12 mouse cellular contexts compared by ENCODE assay signal in genomic region chr9:118486361-118487095, GRCm38 (mm10). TPM values are rescaled to one million over a fixed set of nuclear protein-coding genes. Genes with fewer than 3 reads are reported as not detected.
DNase-seq lines count a peak whose midpoint lies in the region; ATAC-seq and TF ChIP-seq lines count a peak whose summit lies in the region.
"Had no signal": no experiment of that assay in that cellular context is flagged by ENCODE, and none has a peak within 500 bp of the region (broad histone marks: within the 10 kb centered on the region; RNA-seq: fewer than 3 reads in every experiment).

No protein-coding gene starts in this region.

- H3K4me2 ChIP-seq in hindbrain, embryonic 12.5 days (replicated peaks), result no peak overlapping the region
- peak overlapping the region; percentile 39 for H3K4me2 ChIP-seq in forebrain, embryonic 12.5 days
- H3K4me2 ChIP-seq in midbrain, embryonic 11.5 days, result peak overlapping the region; percentile 29

- H3K9me3 ChIP-seq in hindbrain, embryonic 10.5 days, result no peaks in the 10 kb centered on the region
- no peaks in the 10 kb centered on the region for H3K9me3 ChIP-seq in hindbrain, embryonic 12.5 days (replicated peaks)
- no peaks in the 10 kb centered on the region for H3K9me3 ChIP-seq in forebrain, embryonic 12.5 days
- H3K9me3 ChIP-seq in midbrain, embryonic 11.5 days (ENCODE audit: control insufficient read depth, low read length), result no peaks in the 10 kb centered on the region

- H3K4me1 ChIP-seq in hindbrain, embryonic 10.5 days (replicated peaks), result peaks cover 26% of the 10 kb centered on the region
- H3K4me1 ChIP-seq in hindbrain, embryonic 12.5 days, result peaks cover 26% of the 10 kb centered on the region
- peaks cover 6% of the 10 kb centered on the region; the same call in 1 of the 2 replicates for H3K4me1 ChIP-seq in bone marrow macrophage, adult 2 months (ENCODE audit: control insufficient read depth, insufficient read depth, low read length)
- peaks cover 30% of the 10 kb centered on the region for H3K4me1 ChIP-seq in forebrain, embryonic 12.5 days
- H3K4me1 ChIP-seq in midbrain, embryonic 11.5 days (ENCODE audit: control insufficient read depth, insufficient read depth, low read length), result peaks cover 20% of the 10 kb centered on the region

- H3K9ac ChIP-seq in hindbrain, embryonic 12.5 days, result no peak overlapping the region
- H3K9ac ChIP-seq in forebrain, embryonic 12.5 days, result no peak overlapping the region
- no peak overlapping the region for H3K9ac ChIP-seq in midbrain, embryonic 11.5 days (ENCODE audit: low read length)

- peaks cover 94% of the 10 kb centered on the region for H3K27me3 ChIP-seq in hindbrain, embryonic 10.5 days (ENCODE audit: insufficient read depth, poor library complexity, severe bottlenecking)
- H3K27me3 ChIP-seq in hindbrain, embryonic 12.5 days, result peaks cover 89% of the 10 kb centered on the region
- peaks cover 89% of the 10 kb centered on the region for H3K27me3 ChIP-seq in forebrain, embryonic 12.5 days
- H3K27me3 ChIP-seq in midbrain, embryonic 11.5 days (ENCODE audit: control insufficient read depth, insufficient read depth, low read length), result peaks cover 75% of the 10 kb centered on the region

- no peak overlapping the region for H3K27ac ChIP-seq in hindbrain, embryonic 10.5 days
- H3K27ac ChIP-seq in hindbrain, embryonic 12.5 days, result no peak overlapping the region
- no peak overlapping the region for H3K27ac ChIP-seq in bone marrow macrophage, adult 2 months (ENCODE audit: insufficient read depth, low read depth, low read length)
- H3K27ac ChIP-seq in forebrain, embryonic 12.5 days, result peak overlapping the region; percentile 50; the same call in 1 of the 2 replicates
- no peak overlapping the region for H3K27ac ChIP-seq in midbrain, embryonic 11.5 days (ENCODE audit: low read depth, low read length)

- no peaks in the 10 kb centered on the region for H3K36me3 ChIP-seq in hindbrain, embryonic 10.5 days
- H3K36me3 ChIP-seq in hindbrain, embryonic 12.5 days, result no peaks in the 10 kb centered on the region
- H3K36me3 ChIP-seq in forebrain, embryonic 12.5 days (replicated peaks), result no peaks in the 10 kb centered on the region
- no peaks in the 10 kb centered on the region for H3K36me3 ChIP-seq in midbrain, embryonic 11.5 days (ENCODE audit: control insufficient read depth, insufficient read depth, low read length)

- no peak for TF ChIP-seq CTCF in bone marrow macrophage, adult 2 months (IDR thresholded peaks at IDR 0.05; ENCODE audit: low read depth, low read length)

- ATAC-seq in hindbrain, embryonic 12.5 days (ENCODE audit: low FRiP score), result no peak
- no peak for ATAC-seq in forebrain, embryonic 12.5 days (ENCODE audit: low FRiP score)
- ATAC-seq in midbrain, embryonic 11.5 days (ENCODE audit: low FRiP score), result peak; percentile 25; the same call in 1 of the 2 replicates

- H3K4me3 ChIP-seq in hindbrain, embryonic 10.5 days, result peak overlapping the region; percentile 3; the same call in 1 of the 2 replicates
- H3K4me3 ChIP-seq in hindbrain, embryonic 12.5 days, result no peak overlapping the region
- peak overlapping the region; percentile 17; the same call in 1 of the 2 replicates for H3K4me3 ChIP-seq in bone marrow macrophage, adult 2 months (ENCODE audit: insufficient read depth, low read length)
- peak overlapping the region; percentile 21 for H3K4me3 ChIP-seq in forebrain, embryonic 12.5 days (replicated peaks)
- no peak overlapping the region for H3K4me3 ChIP-seq in midbrain, embryonic 11.5 days (ENCODE audit: low read depth, low read length)

- no peak for TF ChIP-seq POLR2A in bone marrow macrophage, adult 2 months (IDR thresholded peaks at IDR 0.05; ENCODE audit: borderline replicate concordance, low read depth, low read length)

- under 1% methylated on average over 32 of the region's 32 CpGs for WGBS in hindbrain, embryonic 10.5 days
- WGBS in hindbrain, embryonic 12.5 days, result 2% methylated on average over 32 of the region's 32 CpGs
- WGBS in forebrain, embryonic 12.5 days, result 1% methylated on average over 32 of the region's 32 CpGs
- under 1% methylated on average over 32 of the region's 32 CpGs for WGBS in midbrain, embryonic 11.5 days

- DNase-seq in hindbrain, embryonic 10.5 days (ENCODE audit: low spot score), result peak; percentile 29
- peak; percentile 93 for DNase-seq in midbrain, embryonic 11.5 days (ENCODE audit: low spot score, missing footprints)
- no peak for DNase-seq in cerebellum, adult 9-11 months
- no peak for DNase-seq in layer of hippocampus, postnatal 10 days (ENCODE audit: low spot score in 2 of 2)
- no peak for DNase-seq in spleen, postnatal 4 days (ENCODE audit: low spot score in 2 of 2)
- DNase-seq: adrenal gland, adult 8-10 months had no signal

RNA-seq across cellular contexts. Expression of gene Eomes, which starts 8.5 kb away (rescaled TPM):
- polyA plus RNA-seq in hindbrain, embryonic 10.5 days (2016; fragmentation: Nextera tagmentation; extraction: Ambion mirVana), result 0.10 TPM in 1 of 2 replicates, not detected in the other
- polyA plus RNA-seq in hindbrain, embryonic 12.5 days (2016; fragmentation: Nextera tagmentation; extraction: Ambion mirVana), result 0.09 and 0.25 TPM in 2 replicates
- not detected in 2 replicates for polyA plus RNA-seq in bone marrow macrophage, adult 2 months (2012; ENCODE audit: insufficient read depth, insufficient read length, missing spikeins)
- 20.5 and 24.9 TPM in 2 replicates for polyA plus RNA-seq in forebrain, embryonic 12.5 days (2016; fragmentation: Nextera tagmentation; extraction: Ambion mirVana)
- polyA plus RNA-seq in midbrain, embryonic 11.5 days (2014; fragmentation: Nextera tagmentation; extraction: Ambion mirVana), result 0.33 and 1.1 TPM in 2 replicates
- total RNA-seq in layer of hippocampus, postnatal 10 days (2021), result 1 to 10 TPM; 5.2 to 6.1 TPM
- total RNA-seq: MEL had no signal
- polyA plus RNA-seq: kidney, embryonic 16.5 days; neural tube, embryonic 14.5 days had no signal

RNA-seq across cellular contexts. Expression of gene Golga4, which starts 19.5 kb away (rescaled TPM):
- polyA plus RNA-seq in hindbrain, embryonic 10.5 days (2016; fragmentation: Nextera tagmentation; extraction: Ambion mirVana), result 34.2 and 42.9 TPM in 2 replicates
- 67.5 and 73.1 TPM in 2 replicates for polyA plus RNA-seq in hindbrain, embryonic 12.5 days (2016; fragmentation: Nextera tagmentation; extraction: Ambion mirVana)
- polyA plus RNA-seq in bone marrow macrophage, adult 2 months (2012; ENCODE audit: insufficient read depth, insufficient read length, missing spikeins), result 46.5 and 52.2 TPM in 2 replicates
- polyA plus RNA-seq in forebrain, embryonic 12.5 days (2016; fragmentation: Nextera tagmentation; extraction: Ambion mirVana), result 68.4 and 69.0 TPM in 2 replicates
- 48.5 and 48.7 TPM in 2 replicates for polyA plus RNA-seq in midbrain, embryonic 11.5 days (2014; fragmentation: Nextera tagmentation; extraction: Ambion mirVana)
- total RNA-seq in layer of hippocampus, postnatal 10 days (2021), result 10 to 100 TPM; 67.3 to 76.7 TPM

Comparison
In these comparisons a context has a peak if more than half of its experiments do, and no peak if none do; other contexts are left out.
1. H3K4me3 ChIP-seq: peak in hindbrain, embryonic 10.5 days (single experiment), bone marrow macrophage, adult 2 months (single experiment) and forebrain, embryonic 12.5 days (single experiment); none in hindbrain, embryonic 12.5 days (single experiment) and midbrain, embryonic 11.5 days (single experiment).
2. DNase-seq: peak in hindbrain, embryonic 10.5 days (single experiment) and midbrain, embryonic 11.5 days (single experiment); none in cerebellum, adult 9-11 months (single experiment), layer of hippocampus, postnatal 10 days (0 of 2) and spleen, postnatal 4 days (0 of 2).
3. RNA of gene Eomes, which starts 8.5 kb away (polyA plus RNA-seq): 20.5 to 24.9 TPM in forebrain, embryonic 12.5 days; 0.33 to 1.1 TPM in midbrain, embryonic 11.5 days, 0.09 to 0.25 TPM in hindbrain, embryonic 12.5 days, 0.10 TPM in hindbrain, embryonic 10.5 days and not detected in bone marrow macrophage, adult 2 months; every median in the first group is over 10 times any median in the second.